Mouse (Mus musculus) kidney, postnatal 0 days (tissue): ENCODE measurements around the gene Agbl4. TPM values are rescaled to one million over a fixed set of nuclear protein-coding genes. Genes with fewer than 3 reads are reported as not detected.

Experiments used
- ATAC-seq: fragments of 200-750 bp; cut with Nextera tagmentation; replicated peaks from 2 replicates; pipeline ENCODE4 v1.8.0; 2017; ENCODE audit warnings: low read depth, moderate number of reproducible peaks, moderate TSS enrichment, moderate library complexity; ENCODE audit not compliant: low FRiP score
- DNase-seq: peaks from one replicate; pipeline ENCODE4 v3.0.0-alpha.2; 2016; ENCODE audit warnings: low spot score
- H3K27ac ChIP-seq: fragments of 300-500 bp; sonication (generic); 2 replicates; pipeline ENCODE4 v1.5.1; 2014; ENCODE audit warnings: mild to moderate bottlenecking
- H3K27me3 ChIP-seq: fragments of 300-500 bp; sonication (generic); 2 replicates; pipeline ENCODE4 v1.6.1; 2014; ENCODE audit warnings: low read length, mixed read lengths; ENCODE audit not compliant: insufficient read depth
- H3K36me3 ChIP-seq: fragments of 300-500 bp; sonication (generic); 2 replicates; pipeline ENCODE4 v1.6.1; 2014; ENCODE audit warnings: low read length, mixed read lengths; ENCODE audit not compliant: insufficient read depth
- H3K4me1 ChIP-seq: fragments of 300-500 bp; sonication (generic); replicated peaks from 2 replicates; pipeline ENCODE4 v1.6.1; 2014; ENCODE audit warnings: antibody characterized with exemption, low read length, mixed read lengths; ENCODE audit not compliant: insufficient read depth
- H3K4me2 ChIP-seq: fragments of 300-500 bp; sonication (generic); 2 replicates; pipeline ENCODE4 v1.6.1; 2014; ENCODE audit warnings: mild to moderate bottlenecking, low read length, moderate library complexity, mixed read lengths
- H3K4me3 ChIP-seq: fragments of 300-500 bp; sonication (generic); replicated peaks from 2 replicates; pipeline ENCODE4 v1.5.1; 2014; ENCODE audit warnings: low read depth, low read length
- H3K9ac ChIP-seq: fragments of 300-500 bp; sonication (generic); 2 replicates; pipeline ENCODE4 v1.6.1; 2014; ENCODE audit warnings: low read depth, low read length
- H3K9me3 ChIP-seq: fragments of 300-500 bp; sonication (generic); replicated peaks from 2 replicates; pipeline ENCODE4 v1.6.1; 2016; ENCODE audit warnings: low read length, inconsistent platforms, mixed read lengths
- CTCF ChIP-seq: IDR thresholded peaks from 2 replicates; pipeline ENCODE4 v1.5.1; 2016; ENCODE audit warnings: antibody characterized with exemption, low read depth, mild to moderate bottlenecking, moderate library complexity
- WGBS: fragments of 180-500 bp; shearing (Covaris S2); extraction: QIAGEN DNeasy Blood & Tissue Kit; methylation state at CpG from one replicate; pipeline ENCODE4 v1.1.7; 2014; 5-methylcytosine and 5-hydroxymethylcytosine counted together
- polyA plus RNA-seq: library from polyadenylated mRNA; unstranded; fragments of >200 nt; fragmentation: Nextera tagmentation; extraction: Ambion mirVana; gene quantifications from 2 replicates; pipeline ENCODE4 v1.2.1, GENCODE M21; 2015

The Agbl4 gene
- polyA plus RNA-seq, 1 experiment from 2014 or later, result 0.28 TPM

- no peak overlapping the region for H3K27ac ChIP-seq
- no peak overlapping the region for H3K4me3 ChIP-seq
- TF ChIP-seq CTCF, result no peak
- H3K9me3 ChIP-seq, result no peaks in the 10 kb centered on the region
- no peak overlapping the region for H3K4me2 ChIP-seq
- DNase-seq, result no peak
- ATAC-seq, result no peak
- no peak overlapping the region for H3K9ac ChIP-seq
- WGBS, result 78% methylated on average over 8 of the region's 8 CpGs
- no peaks in the 10 kb centered on the region for H3K4me1 ChIP-seq
- no peaks in the 10 kb centered on the region for H3K36me3 ChIP-seq
- no peaks in the 10 kb centered on the region for H3K27me3 ChIP-seq
These were observed 1210.5 kb downstream of the Agbl4 start for GRCm38 (mm10) chr4:111607826-111608500.

GRCm38 (mm10) chr4:111621865-111622264, 1224.4 kb downstream of the Agbl4 start:
- DNase-seq (no peak), ATAC-seq (no peak)
- Histone ChIP-seq H3K36me3 (no peaks in the 10 kb centered on the region), H3K27me3 (no peaks in the 10 kb centered on the region), H3K9me3 (no peaks in the 10 kb centered on the region), H3K4me1 (no peaks in the 10 kb centered on the region), H3K9ac (no peak overlapping the region), H3K4me2 (no peak overlapping the region), H3K4me3 (no peak overlapping the region), H3K27ac (no peak overlapping the region)
- WGBS, result 56% methylated on average over 2 of the region's 2 CpGs
- TF ChIP-seq CTCF, result no peak

DNA sequence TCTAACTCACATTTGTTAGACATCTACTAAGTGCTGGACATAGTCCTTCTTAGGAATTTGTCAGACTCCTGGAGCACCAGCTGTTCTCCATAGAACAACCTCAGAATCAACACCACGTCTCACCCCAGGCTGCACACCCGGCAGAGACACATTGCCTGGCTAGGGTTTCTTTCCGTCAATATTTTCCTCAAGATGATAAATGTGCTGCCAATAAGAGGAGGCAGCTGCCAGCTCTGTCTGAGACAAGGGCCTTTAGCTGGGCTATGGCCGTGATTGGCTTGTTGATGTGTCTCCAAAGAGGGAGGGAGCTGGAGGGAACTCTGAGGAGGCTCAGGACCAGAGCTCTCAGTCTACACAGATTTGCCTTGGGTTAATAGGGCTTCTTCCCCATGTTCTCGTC, 1227.5 kb downstream of the Agbl4 start:
- no peak overlapping the region for H3K4me3 ChIP-seq
- H3K36me3 ChIP-seq, result no peaks in the 10 kb centered on the region
- DNase-seq (no peak), ATAC-seq (no peak)
- H3K4me1 ChIP-seq, result no peaks in the 10 kb centered on the region
- TF ChIP-seq CTCF, result no peak
- no peak overlapping the region for H3K4me2 ChIP-seq
- H3K27me3 ChIP-seq, result no peaks in the 10 kb centered on the region
- WGBS, result 58% methylated on average over 5 of the region's 5 CpGs
- H3K9me3 ChIP-seq, result no peaks in the 10 kb centered on the region
- no peak overlapping the region for H3K27ac ChIP-seq
- H3K9ac ChIP-seq, result no peak overlapping the region

DNA sequence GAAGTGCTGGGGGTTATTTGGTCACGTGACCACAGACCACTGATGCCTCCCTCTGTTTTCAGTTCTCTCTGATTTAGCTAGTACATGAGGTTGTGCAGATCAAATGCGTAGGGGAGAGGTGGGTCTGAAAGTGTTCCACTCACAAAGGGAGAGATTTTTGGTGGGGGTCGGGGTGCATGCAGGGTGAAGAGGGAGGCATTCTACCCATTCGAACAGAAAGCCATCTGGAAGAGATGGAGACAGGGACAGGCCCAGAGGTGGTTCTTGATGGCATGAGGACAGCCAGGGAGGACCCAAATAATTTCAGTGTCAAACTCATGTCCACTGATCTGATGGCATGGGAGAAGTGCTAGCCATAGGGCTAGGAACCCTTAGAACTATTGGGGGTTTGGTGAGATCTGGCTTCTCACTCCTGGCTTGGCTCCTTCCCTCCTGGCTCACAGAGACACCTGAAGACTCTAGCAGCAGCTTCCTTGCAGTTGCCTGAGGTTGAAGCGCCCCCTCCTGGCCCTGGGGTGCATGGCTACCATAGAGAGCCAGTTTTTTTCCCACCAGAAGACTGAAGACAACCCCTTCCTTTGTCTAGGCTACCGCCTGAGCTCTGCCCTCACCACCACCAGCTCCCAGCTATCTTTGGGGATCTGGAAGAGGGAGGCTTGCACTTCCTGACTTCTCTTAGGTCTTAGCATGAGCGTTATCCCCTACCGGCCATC, 1228.8 kb downstream of the Agbl4 start:
- TF ChIP-seq CTCF, result peak; percentile 93
- Histone ChIP-seq H3K4me2 (no peak overlapping the region), H3K27ac (no peak overlapping the region), H3K9ac (no peak overlapping the region), H3K9me3 (no peaks in the 10 kb centered on the region), H3K36me3 (no peaks in the 10 kb centered on the region), H3K4me3 (no peak overlapping the region), H3K27me3 (no peaks in the 10 kb centered on the region), H3K4me1 (no peaks in the 10 kb centered on the region)
- peak; percentile 77 for DNase-seq
- ATAC-seq, result peak; percentile 54
- WGBS, result 43% methylated on average over 8 of the region's 8 CpGs

GRCm38 (mm10) chr4:111632615-111633014, 1235.2 kb downstream of the Agbl4 start:
- DNase-seq (no peak), ATAC-seq (no peak)
- Histone ChIP-seq H3K27ac (no peak overlapping the region), H3K9ac (no peak overlapping the region), H3K9me3 (no peaks in the 10 kb centered on the region), H3K27me3 (no peaks in the 10 kb centered on the region), H3K36me3 (no peaks in the 10 kb centered on the region), H3K4me3 (no peak overlapping the region), H3K4me1 (no peaks in the 10 kb centered on the region), H3K4me2 (no peak overlapping the region)
- TF ChIP-seq CTCF, result no peak
- WGBS, result 88% methylated on average over 1 of the region's 1 CpGs

GRCm38 (mm10) chr4:111635538-111636124, 1238.2 kb downstream of the Agbl4 start:
- Histone ChIP-seq H3K27me3 (no peaks in the 10 kb centered on the region), H3K27ac (no peak overlapping the region), H3K36me3 (no peaks in the 10 kb centered on the region), H3K9ac (no peak overlapping the region), H3K4me3 (no peak overlapping the region), H3K4me1 (no peaks in the 10 kb centered on the region), H3K4me2 (no peak overlapping the region), H3K9me3 (no peaks in the 10 kb centered on the region)
- ATAC-seq (no peak), DNase-seq (no peak)
- 90% methylated on average over 3 of the region's 3 CpGs for WGBS
- TF ChIP-seq CTCF, result no peak
